Mouse (Mus musculus): ENCODE measurements around the gene Gm10974.

GRCm38 (mm10) chr7:66333906-66334500 is 31.7 kb upstream of the Gm10974 start:
- TF ChIP-seq CTCF (IDR thresholded peaks at IDR 0.05) (no peak), POLR2A (IDR thresholded peaks at IDR 0.05; ENCODE audit: insufficient read depth, low read depth, low read length) (no peak)
